Mouse (Mus musculus): Measurements from ENCODE around the gene Galntl6. TPM values are rescaled to one million over a fixed set of nuclear protein-coding genes. Genes with fewer than 3 reads are reported as not detected.

Gene Galntl6
- total and polyA plus RNA-seq, 3 experiments: not detected

DNA sequence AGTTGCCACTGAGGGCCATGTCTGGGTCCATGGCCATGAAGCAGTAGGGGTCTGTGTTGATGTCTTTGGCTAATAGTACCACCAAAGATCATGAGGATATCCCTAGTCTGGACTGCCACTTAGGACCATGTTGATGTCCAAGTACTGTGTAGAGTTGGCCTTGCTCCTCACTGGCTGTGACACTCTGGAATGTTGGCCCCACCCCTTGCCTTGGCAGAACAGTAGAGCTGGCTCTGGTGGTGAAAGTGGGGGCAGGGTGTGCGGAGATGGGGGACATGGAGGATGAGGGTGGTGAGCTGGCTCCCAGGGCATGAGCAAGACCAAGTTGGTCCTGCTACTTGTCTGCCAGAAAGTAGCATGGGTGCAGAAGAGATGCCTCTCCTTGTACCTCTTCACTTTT is 887.3 kb downstream of the Galntl6 start:
- H3K4me1 ChIP-seq (ENCODE audit: control insufficient read depth in 1 of 2, insufficient read depth in 2 of 2): no peaks in the 10 kb centered on the region
- in situ Hi-C loops (cut with MboI; ENCODE audit: low pct_ligation_motif_present, low pct_unique_long_range_greater_than_20kb, low sequenced_read_pairs) (no loop called here), dilution Hi-C loops (cut with MboI; ENCODE audit: extremely low pct_ligation_motif_present, extremely low pct_unique_long_range_greater_than_20kb, low sequenced_read_pairs) (no loop called here)
- H3K27me3 ChIP-seq (replicated peaks): no peaks in the 10 kb centered on the region
- no peak overlapping the region for H3K9ac ChIP-seq (ENCODE audit: insufficient read depth, low read depth)
- TF ChIP-seq EP300 (IDR thresholded peaks at IDR 0.05; ENCODE audit: low read length): no peak
- no peak for TF ChIP-seq USF1 (IDR thresholded peaks at IDR 0.05; ENCODE audit: low read depth, low read length)
- no peak for TF ChIP-seq SIN3A (IDR thresholded peaks at IDR 0.05; ENCODE audit: low read length)
- no peak for TF ChIP-seq NRF1 (IDR thresholded peaks at IDR 0.05; ENCODE audit: low read depth, low read length)
- TF ChIP-seq RCOR1 (conservative IDR thresholded peaks at IDR 0.05; ENCODE audit: low read depth, low read length): no peak
- no peak for TF ChIP-seq PAX5 (IDR thresholded peaks at IDR 0.05; ENCODE audit: low read length)
- no peak for TF ChIP-seq MEF2A (IDR thresholded peaks at IDR 0.05; ENCODE audit: borderline replicate concordance, low read depth, low read length)
- TF ChIP-seq CHD1 (IDR thresholded peaks at IDR 0.05; ENCODE audit: low read depth, low read length): no peak
- TF ChIP-seq ZNF384 (IDR thresholded peaks at IDR 0.05; ENCODE audit: low read depth, low read length): no peak
- no peak for TF ChIP-seq BHLHE40 (IDR thresholded peaks at IDR 0.05; ENCODE audit: low read depth, low read length)
- TF ChIP-seq HCFC1 (IDR thresholded peaks at IDR 0.05; ENCODE audit: low read depth, low read length): no peak
- no peak for TF ChIP-seq E2F4 (IDR thresholded peaks at IDR 0.05; ENCODE audit: insufficient replicate concordance, low read depth, low read length)
- TF ChIP-seq ZC3H11A (IDR thresholded peaks at IDR 0.05; ENCODE audit: low read depth, low read length): no peak
- no peak for TF ChIP-seq KAT2A (IDR thresholded peaks at IDR 0.05; ENCODE audit: insufficient replicate concordance, low read length)
- no peaks in the 10 kb centered on the region for H3K36me3 ChIP-seq (replicated peaks in 1 of 2; ENCODE audit: control insufficient read depth in 1 of 2, insufficient read depth in 1 of 2, low read length in 1 of 2)
- no peaks in the 10 kb centered on the region for H3K9me3 ChIP-seq (replicated peaks; ENCODE audit: low read length)
- H3K4me3 ChIP-seq (replicated peaks in 1 of 3; ENCODE audit: low read depth in 2 of 3, low read length in 2 of 3, poor library complexity in 1 of 3): no peak overlapping the region
- H3K79me2 ChIP-seq (replicated peaks; ENCODE audit: control insufficient read depth, extremely low read depth, insufficient read depth, poor library complexity, severe bottlenecking): no peaks in the 10 kb centered on the region
- DNase-seq (ENCODE audit: extremely low read depth): no peak
- no peak overlapping the region for H3K4me2 ChIP-seq (ENCODE audit: insufficient read depth, low read depth, poor library complexity, severe bottlenecking)
- H3K27ac ChIP-seq (ENCODE audit: insufficient read depth, low read depth): no peak overlapping the region

DNA sequence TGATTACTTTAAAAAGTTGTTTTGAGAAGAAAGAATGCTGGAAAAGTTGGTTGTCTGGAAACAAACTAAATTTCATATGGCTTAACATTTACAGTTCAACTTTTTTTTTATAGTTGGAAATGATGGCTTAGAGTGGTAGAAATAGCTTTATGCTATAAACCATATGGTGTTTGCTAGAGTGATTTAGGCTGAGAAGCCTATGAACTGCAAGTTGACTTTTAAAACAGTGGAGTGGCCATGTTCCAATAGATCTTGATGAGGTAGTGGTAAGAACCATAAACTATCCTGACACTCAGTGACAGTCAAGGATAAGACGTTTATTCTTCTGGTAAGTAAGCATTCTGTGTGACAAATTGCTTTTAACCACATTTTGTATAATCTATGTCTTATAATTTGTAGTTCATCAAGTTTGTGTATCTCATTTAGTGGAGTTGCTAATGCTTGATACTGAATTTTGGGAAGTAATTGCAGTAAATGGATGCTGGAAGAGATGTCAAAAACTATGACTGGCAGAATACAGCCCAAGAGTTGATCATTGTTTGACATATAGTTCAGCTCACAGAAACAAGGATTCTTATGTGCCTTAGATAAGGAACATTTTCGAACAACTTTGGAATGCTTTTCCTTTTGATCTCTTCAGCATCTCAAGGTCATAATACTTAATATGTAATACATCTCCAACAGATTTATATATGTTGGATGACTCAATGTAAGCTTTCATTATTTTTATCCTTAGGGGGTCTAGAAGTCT is 888.8 kb downstream of the Galntl6 start:
- Histone ChIP-seq H3K4me3 (replicated peaks in 1 of 3; ENCODE audit: low read depth in 2 of 3, low read length in 2 of 3, poor library complexity in 1 of 3) (no peak overlapping the region), H3K9me3 (replicated peaks; ENCODE audit: low read length) (no peaks in the 10 kb centered on the region), H3K36me3 (replicated peaks in 1 of 2; ENCODE audit: control insufficient read depth in 1 of 2, insufficient read depth in 1 of 2, low read length in 1 of 2) (no peaks in the 10 kb centered on the region), H3K9ac (ENCODE audit: insufficient read depth, low read depth) (no peak overlapping the region), H3K4me1 (ENCODE audit: control insufficient read depth in 1 of 2, insufficient read depth in 2 of 2) (no peaks in the 10 kb centered on the region), H3K27ac (ENCODE audit: insufficient read depth, low read depth) (no peak overlapping the region), H3K27me3 (replicated peaks) (no peaks in the 10 kb centered on the region), H3K79me2 (replicated peaks; ENCODE audit: control insufficient read depth, extremely low read depth, insufficient read depth, poor library complexity, severe bottlenecking) (no peaks in the 10 kb centered on the region), H3K4me2 (ENCODE audit: insufficient read depth, low read depth, poor library complexity, severe bottlenecking) (no peak overlapping the region)
- DNase-seq (ENCODE audit: extremely low read depth): no peak
- in situ Hi-C loops (cut with MboI; ENCODE audit: low pct_ligation_motif_present, low pct_unique_long_range_greater_than_20kb, low sequenced_read_pairs): no loop called here
- dilution Hi-C loops (cut with MboI; ENCODE audit: extremely low pct_ligation_motif_present, extremely low pct_unique_long_range_greater_than_20kb, low sequenced_read_pairs): no loop called here
- TF ChIP-seq RCOR1 (conservative IDR thresholded peaks at IDR 0.05; ENCODE audit: low read depth, low read length): no peak
- TF ChIP-seq ETS1 (conservative IDR thresholded peaks at IDR 0.05; ENCODE audit: low read depth, low read length): no peak
- no peak for TF ChIP-seq USF2 (conservative IDR thresholded peaks at IDR 0.05; ENCODE audit: low read depth, low read length)
- TF ChIP-seq KAT2A (IDR thresholded peaks at IDR 0.05; ENCODE audit: insufficient replicate concordance, low read length): no peak
- TF ChIP-seq GABPA (IDR thresholded peaks at IDR 0.05; ENCODE audit: insufficient replicate concordance, low read depth, low read length): no peak
- no peak for TF ChIP-seq ELF1 (IDR thresholded peaks at IDR 0.05; ENCODE audit: low read depth, low read length)
- TF ChIP-seq EP300 (IDR thresholded peaks at IDR 0.05; ENCODE audit: low read length): no peak
- TF ChIP-seq E2F4 (IDR thresholded peaks at IDR 0.05; ENCODE audit: insufficient replicate concordance, low read depth, low read length): no peak
- no peak for TF ChIP-seq USF1 (IDR thresholded peaks at IDR 0.05; ENCODE audit: low read depth, low read length)
- no peak for TF ChIP-seq BHLHE40 (IDR thresholded peaks at IDR 0.05; ENCODE audit: low read depth, low read length)

Data from CH12.LX (cell line).